Mouse (Mus musculus) forebrain, postnatal 0 days (tissue): ENCODE data around the gene Gpr176. TPM values are rescaled to one million over a fixed set of nuclear protein-coding genes. Genes with fewer than 3 reads are reported as not detected.

Source experiments
- ATAC-seq: fragments of 200-750 bp; cut with Nextera tagmentation; 2 replicates; pipeline ENCODE4 v1.8.0; 2017; ENCODE audit warnings: mild to moderate bottlenecking, moderate library complexity
- DNase-seq: peaks from one replicate; pipeline ENCODE4 v3.0.0-alpha.2; 2015
- H3K27ac ChIP-seq: fragments of 300-500 bp; sonication (generic); 2 replicates; pipeline ENCODE4 v1.5.1; 2014; ENCODE audit warnings: low read depth, mild to moderate bottlenecking, antibody characterized with exemption, low read length, moderate library complexity, mixed read lengths
- H3K27me3 ChIP-seq: fragments of 300-500 bp; sonication (generic); 2 replicates; pipeline ENCODE4 v1.6.1; 2014; ENCODE audit warnings: mild to moderate bottlenecking, low read length, mixed read lengths; ENCODE audit not compliant: insufficient read depth
- H3K36me3 ChIP-seq: fragments of 300-500 bp; sonication (generic); 2 replicates; pipeline ENCODE4 v1.6.1; 2014; ENCODE audit warnings: mild to moderate bottlenecking, moderate library complexity; ENCODE audit not compliant: insufficient read depth
- H3K4me1 ChIP-seq: fragments of 300-500 bp; sonication (generic); 2 replicates; pipeline ENCODE4 v1.6.1; 2014; ENCODE audit warnings: antibody characterized with exemption; ENCODE audit not compliant: insufficient read depth
- H3K4me2 ChIP-seq: fragments of 300-500 bp; sonication (generic); 2 replicates; pipeline ENCODE4 v1.6.1; 2014; ENCODE audit warnings: low read depth, mild to moderate bottlenecking, moderate library complexity
- H3K4me3 ChIP-seq: fragments of 300-500 bp; sonication (generic); 2 replicates; pipeline ENCODE4 v1.5.1; 2014; ENCODE audit warnings: low read depth, low read length, mixed read lengths
- H3K9ac ChIP-seq: fragments of 300-500 bp; sonication (generic); 2 replicates; pipeline ENCODE4 v1.6.1; 2014; ENCODE audit warnings: mild to moderate bottlenecking
- H3K9me3 ChIP-seq: fragments of 300-500 bp; sonication (generic); 2 replicates; pipeline ENCODE4 v1.6.1; 2016; ENCODE audit warnings: low read length
- CTCF ChIP-seq: sonication (generic); IDR thresholded peaks from 2 replicates; pipeline ENCODE4 v1.5.1; 2016; ENCODE audit warnings: antibody characterized with exemption, control low read depth, low read depth
- WGBS: fragments of 180-500 bp; shearing (Covaris S2); extraction: QIAGEN DNeasy Blood & Tissue Kit; methylation state at CpG from one replicate; pipeline ENCODE4 v1.1.7; 2014; 5-methylcytosine and 5-hydroxymethylcytosine counted together
- polyA plus RNA-seq: library from polyadenylated mRNA; unstranded; fragments of >200 nt; fragmentation: Nextera tagmentation; extraction: Ambion mirVana; gene quantifications from 2 replicates; pipeline ENCODE4 v1.2.1, GENCODE M21; 2015
- total RNA-seq: library from RNA; depleted of rRNA; stranded (reverse); fragments of >200 nt; gene quantifications from 2 replicates; pipeline ENCODE4 v1.2.3, GENCODE M21; 2014

Gpr176 gene
- total and polyA plus RNA-seq, 2 experiments from 2014 or later: 8.3 to 11.0 TPM

- H3K4me3 ChIP-seq: no peak overlapping the region
- H3K4me2 ChIP-seq: no peak overlapping the region
- no peak overlapping the region for H3K9ac ChIP-seq
- 51% methylated on average over 2 of the region's 2 CpGs for WGBS
- no peak for DNase-seq
- H3K27ac ChIP-seq: no peak overlapping the region
- H3K27me3 ChIP-seq: no peaks in the 10 kb centered on the region
- no peaks in the 10 kb centered on the region for H3K9me3 ChIP-seq
- no peaks in the 10 kb centered on the region for H3K36me3 ChIP-seq
- no peak for ATAC-seq
- H3K4me1 ChIP-seq: no peaks in the 10 kb centered on the region
- TF ChIP-seq CTCF: no peak
Measured at GRCm38 (mm10) chr2:118316939-118317338, 56.3 kb downstream of the Gpr176 start.

GRCm38 (mm10) chr2:118315656-118316402 lies 57.4 kb downstream of the Gpr176 start:
- Histone ChIP-seq H3K36me3 (no peaks in the 10 kb centered on the region), H3K27me3 (no peaks in the 10 kb centered on the region), H3K4me2 (no peak overlapping the region), H3K27ac (no peak overlapping the region), H3K9ac (no peak overlapping the region), H3K9me3 (no peaks in the 10 kb centered on the region), H3K4me3 (no peak overlapping the region), H3K4me1 (no peaks in the 10 kb centered on the region)
- no peak for TF ChIP-seq CTCF
- WGBS: 88% methylated on average over 12 of the region's 12 CpGs
- ATAC-seq (no peak), DNase-seq (no peak)

- Histone ChIP-seq H3K27ac (no peak overlapping the region), H3K4me3 (no peak overlapping the region), H3K9me3 (no peaks in the 10 kb centered on the region), H3K4me1 (no peaks in the 10 kb centered on the region), H3K27me3 (no peaks in the 10 kb centered on the region), H3K4me2 (no peak overlapping the region), H3K36me3 (no peaks in the 10 kb centered on the region), H3K9ac (no peak overlapping the region)
- no peak for TF ChIP-seq CTCF
- WGBS: 66% methylated on average over 8 of the region's 8 CpGs
- no peak for DNase-seq
- peak; percentile 72 for ATAC-seq
Measured at GRCm38 (mm10) chr2:118307561-118307960, 65.7 kb downstream of the Gpr176 start.

GRCm38 (mm10) chr2:118306966-118307365 lies 66.3 kb downstream of the Gpr176 start:
- DNase-seq (no peak), ATAC-seq (no peak)
- TF ChIP-seq CTCF: no peak
- H3K9ac ChIP-seq: no peak overlapping the region
- WGBS: 71% methylated on average over 2 of the region's 2 CpGs
- no peak overlapping the region for H3K27ac ChIP-seq
- H3K9me3 ChIP-seq: no peaks in the 10 kb centered on the region
- H3K27me3 ChIP-seq: no peaks in the 10 kb centered on the region
- H3K4me2 ChIP-seq: no peak overlapping the region
- H3K4me1 ChIP-seq: no peaks in the 10 kb centered on the region
- no peaks in the 10 kb centered on the region for H3K36me3 ChIP-seq
- H3K4me3 ChIP-seq: no peak overlapping the region

- Histone ChIP-seq H3K4me3 (no peak overlapping the region), H3K9me3 (no peaks in the 10 kb centered on the region), H3K27me3 (no peaks in the 10 kb centered on the region), H3K4me1 (no peaks in the 10 kb centered on the region), H3K4me2 (no peak overlapping the region), H3K9ac (no peak overlapping the region), H3K36me3 (no peaks in the 10 kb centered on the region), H3K27ac (no peak overlapping the region)
- DNase-seq (no peak), ATAC-seq (no peak)
- 68% methylated on average over 3 of the region's 3 CpGs for WGBS
- TF ChIP-seq CTCF: no peak
Measured at GRCm38 (mm10) chr2:118306522-118306895, 66.7 kb downstream of the Gpr176 start.

DNA sequence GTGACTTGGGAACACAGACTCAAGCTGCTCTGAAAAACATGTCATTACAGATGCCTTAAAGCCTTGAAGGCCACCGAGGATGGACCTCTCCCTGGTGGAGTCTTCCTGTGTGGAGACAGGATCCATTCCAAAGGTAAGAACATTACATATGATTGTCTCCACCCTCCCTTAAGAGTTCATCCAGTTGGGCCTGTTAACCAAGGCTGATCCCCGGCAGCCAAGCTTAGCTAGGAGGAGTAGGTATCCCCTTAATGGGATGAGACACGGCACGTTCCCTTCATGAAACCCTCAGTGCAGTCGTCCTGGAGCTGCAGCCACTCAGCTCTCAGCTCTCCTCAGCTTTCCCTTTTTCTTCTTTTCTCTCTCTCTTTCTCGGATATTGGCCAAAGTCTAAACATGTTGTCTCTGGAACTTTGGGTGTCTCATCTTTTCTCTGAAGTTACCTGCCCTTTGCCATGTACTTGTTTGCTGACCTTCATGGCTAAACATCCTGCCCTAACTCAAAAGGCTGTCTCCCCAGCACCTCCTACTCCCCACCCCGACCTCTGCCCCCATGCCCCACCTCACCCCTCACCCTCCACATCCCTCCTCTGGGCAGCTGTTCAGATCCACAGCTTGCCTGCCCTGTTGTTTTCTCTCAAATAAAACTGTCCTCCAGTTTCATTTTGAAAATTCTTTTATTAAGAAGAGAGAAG lies 67.2 kb downstream of the Gpr176 start:
- TF ChIP-seq CTCF: no peak
- no peaks in the 10 kb centered on the region for H3K4me1 ChIP-seq
- DNase-seq (no peak), ATAC-seq (no peak)
- H3K36me3 ChIP-seq: no peaks in the 10 kb centered on the region
- no peak overlapping the region for H3K9ac ChIP-seq
- H3K9me3 ChIP-seq: no peaks in the 10 kb centered on the region
- H3K4me2 ChIP-seq: no peak overlapping the region
- H3K4me3 ChIP-seq: no peak overlapping the region
- H3K27me3 ChIP-seq: no peaks in the 10 kb centered on the region
- 82% methylated on average over 7 of the region's 7 CpGs for WGBS
- no peak overlapping the region for H3K27ac ChIP-seq

GRCm38 (mm10) chr2:118303456-118303855 lies 69.8 kb downstream of the Gpr176 start:
- Histone ChIP-seq H3K27me3 (no peaks in the 10 kb centered on the region), H3K9ac (no peak overlapping the region), H3K36me3 (no peaks in the 10 kb centered on the region), H3K9me3 (no peaks in the 10 kb centered on the region), H3K4me1 (no peaks in the 10 kb centered on the region), H3K4me3 (no peak overlapping the region), H3K27ac (no peak overlapping the region), H3K4me2 (no peak overlapping the region)
- DNase-seq: no peak
- no peak for ATAC-seq
- TF ChIP-seq CTCF: no peak
- WGBS: 90% methylated on average over 4 of the region's 4 CpGs
